Mouse (Mus musculus) intestine, embryonic 14.5 days (tissue): ENCODE measurements at regions not wholly inside any gene's neighbourhood (a gene's known extent, or its start where the extent isn't known, plus 50 kb on each side); places are given as distances from the start of the nearest gene placed in this dataset.

ENCODE experiments used
- ATAC-seq: fragments of 200-750 bp; cut with Nextera tagmentation; replicated peaks from 2 replicates; pipeline ENCODE4 v1.8.0; 2017; ENCODE audit warnings: low read depth, moderate number of reproducible peaks, moderate TSS enrichment, moderate library complexity; ENCODE audit not compliant: low FRiP score, low TSS enrichment
- DNase-seq: peaks from one replicate; pipeline ENCODE4 v3.0.0-alpha.2; 2018; ENCODE audit warnings: low spot score
- H3K27ac ChIP-seq: fragments of 300-500 bp; sonication (generic); 2 replicates; pipeline ENCODE4 v1.5.1; 2014; ENCODE audit warnings: low read depth, mild to moderate bottlenecking, control low read depth
- H3K27me3 ChIP-seq: fragments of 300-500 bp; sonication (generic); replicated peaks from 2 replicates; pipeline ENCODE4 v1.6.1; 2014; ENCODE audit warnings: low read length, control low read depth; ENCODE audit not compliant: control insufficient read depth, insufficient read depth
- H3K36me3 ChIP-seq: fragments of 300-500 bp; sonication (generic); 2 replicates; pipeline ENCODE4 v1.6.1; 2014; ENCODE audit warnings: low read length, control low read depth; ENCODE audit not compliant: control insufficient read depth, insufficient read depth
- H3K4me1 ChIP-seq: fragments of 300-500 bp; sonication (generic); replicated peaks from 2 replicates; pipeline ENCODE4 v1.6.1; 2014; ENCODE audit warnings: low read length, control low read depth, mixed read lengths; ENCODE audit not compliant: control insufficient read depth, insufficient read depth
- H3K4me2 ChIP-seq: fragments of 300-500 bp; sonication (generic); 2 replicates; pipeline ENCODE4 v1.6.1; 2014; ENCODE audit warnings: low read length
- H3K4me3 ChIP-seq: fragments of 300-500 bp; sonication (generic); 2 replicates; pipeline ENCODE4 v1.5.1; 2014; ENCODE audit warnings: low read depth, low read length, control low read depth, mixed read lengths
- H3K9ac ChIP-seq: fragments of 300-500 bp; sonication (generic); 2 replicates; pipeline ENCODE4 v1.6.1; 2014; ENCODE audit warnings: mild to moderate bottlenecking, low read length
- H3K9me3 ChIP-seq: fragments of 300-500 bp; sonication (generic); 2 replicates; pipeline ENCODE4 v1.6.1; 2016; ENCODE audit warnings: low read length, control low read depth; ENCODE audit not compliant: control insufficient read depth
- WGBS: fragments of 180-500 bp; shearing (Covaris S2); extraction: QIAGEN DNeasy Blood & Tissue Kit; methylation state at CpG from one replicate; pipeline ENCODE4 v1.1.7; 2014; 5-methylcytosine and 5-hydroxymethylcytosine counted together

GRCm38 (mm10) chr9:9606322-9606721, 367.4 kb upstream of the Arhgap42 start:
- WGBS: 92% methylated on average over 1 of the region's 1 CpGs
- no peak overlapping the region for H3K9ac ChIP-seq
- no peak overlapping the region for H3K4me2 ChIP-seq
- H3K36me3 ChIP-seq: no peaks in the 10 kb centered on the region
- H3K4me1 ChIP-seq: no peaks in the 10 kb centered on the region
- no peaks in the 10 kb centered on the region for H3K27me3 ChIP-seq
- no peak overlapping the region for H3K27ac ChIP-seq
- ATAC-seq (no peak), DNase-seq (no peak)
- H3K4me3 ChIP-seq: no peak overlapping the region
- H3K9me3 ChIP-seq: no peaks in the 10 kb centered on the region

DNA sequence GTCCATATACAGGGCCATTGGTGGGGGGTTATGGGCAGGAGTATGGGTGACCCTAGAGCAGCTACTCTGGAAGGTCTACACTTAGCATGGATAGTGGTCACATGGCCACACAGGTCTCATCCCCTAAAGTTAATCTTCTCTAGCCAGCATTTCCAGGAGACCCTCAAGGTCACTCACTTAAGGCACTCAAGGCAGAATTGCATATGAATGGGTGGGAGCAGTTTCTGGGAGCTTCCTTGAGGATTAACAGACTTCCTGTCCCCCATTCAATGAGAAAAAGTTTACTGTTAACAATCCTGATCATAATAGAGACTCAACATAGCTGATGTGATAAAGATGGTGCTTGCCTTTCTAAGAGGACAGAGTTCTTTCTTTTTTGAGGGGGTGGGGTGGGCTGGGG, 352.4 kb upstream of the Arhgap42 start:
- no peak overlapping the region for H3K9ac ChIP-seq
- no peaks in the 10 kb centered on the region for H3K4me1 ChIP-seq
- H3K27me3 ChIP-seq: no peaks in the 10 kb centered on the region
- no peak overlapping the region for H3K4me2 ChIP-seq
- no peak overlapping the region for H3K27ac ChIP-seq
- DNase-seq (no peak), ATAC-seq (no peak)
- H3K36me3 ChIP-seq: no peaks in the 10 kb centered on the region
- H3K4me3 ChIP-seq: no peak overlapping the region
- H3K9me3 ChIP-seq: no peaks in the 10 kb centered on the region

GRCm38 (mm10) chr9:9583011-9583605, 344.2 kb upstream of the Arhgap42 start:
- no peak for DNase-seq
- 72% methylated on average over 2 of the region's 2 CpGs for WGBS
- Histone ChIP-seq H3K36me3 (no peaks in the 10 kb centered on the region), H3K4me3 (no peak overlapping the region), H3K4me1 (no peaks in the 10 kb centered on the region), H3K9ac (no peak overlapping the region), H3K27me3 (no peaks in the 10 kb centered on the region), H3K27ac (no peak overlapping the region), H3K9me3 (no peaks in the 10 kb centered on the region), H3K4me2 (no peak overlapping the region)
- ATAC-seq: no peak

- no peak overlapping the region for H3K9ac ChIP-seq
- no peaks in the 10 kb centered on the region for H3K27me3 ChIP-seq
- DNase-seq (no peak), ATAC-seq (no peak)
- H3K4me2 ChIP-seq: no peak overlapping the region
- 88% methylated on average over 3 of the region's 3 CpGs for WGBS
- H3K4me3 ChIP-seq: no peak overlapping the region
- no peaks in the 10 kb centered on the region for H3K36me3 ChIP-seq
- H3K27ac ChIP-seq: no peak overlapping the region
- H3K4me1 ChIP-seq: no peaks in the 10 kb centered on the region
- no peaks in the 10 kb centered on the region for H3K9me3 ChIP-seq
Measured at GRCm38 (mm10) chr9:9582301-9583010, 343.6 kb upstream of the Arhgap42 start.

- no peaks in the 10 kb centered on the region for H3K36me3 ChIP-seq
- no peak overlapping the region for H3K27ac ChIP-seq
- no peaks in the 10 kb centered on the region for H3K4me1 ChIP-seq
- 61% methylated on average over 5 of the region's 5 CpGs for whole genome bisulfite sequencing
- no peak overlapping the region for H3K4me3 ChIP-seq
- no peaks in the 10 kb centered on the region for H3K27me3 ChIP-seq
- ATAC-seq (no peak), DNase-seq (no peak)
- no peaks in the 10 kb centered on the region for H3K9me3 ChIP-seq
- H3K4me2 ChIP-seq: no peak overlapping the region
- no peak overlapping the region for H3K9ac ChIP-seq
Measured at GRCm38 (mm10) chr9:9568040-9568649, 329.2 kb upstream of the Arhgap42 start.

DNA sequence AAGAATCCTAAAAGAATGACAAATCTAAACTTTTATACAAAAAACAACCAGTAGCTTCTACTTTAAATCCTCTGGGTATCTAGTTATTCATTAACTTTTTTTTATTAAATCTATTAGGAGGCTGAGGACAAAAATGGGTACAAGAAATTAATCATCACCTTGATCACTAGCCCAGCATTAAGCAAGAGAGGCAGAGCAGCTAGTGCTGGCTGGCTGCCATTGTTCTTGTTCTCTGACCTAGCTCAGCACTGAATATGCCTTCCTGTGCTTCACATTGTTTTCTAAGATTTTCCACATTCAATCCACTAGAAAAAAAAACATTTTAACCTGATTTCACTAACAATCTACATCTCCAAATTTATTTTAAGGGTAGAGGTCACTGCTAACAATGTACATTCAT, 325.6 kb upstream of the Arhgap42 start:
- ATAC-seq: no peak
- no peaks in the 10 kb centered on the region for H3K36me3 ChIP-seq
- no peak overlapping the region for H3K4me2 ChIP-seq
- H3K4me3 ChIP-seq: no peak overlapping the region
- H3K27ac ChIP-seq: no peak overlapping the region
- no peak overlapping the region for H3K9ac ChIP-seq
- no peaks in the 10 kb centered on the region for H3K27me3 ChIP-seq
- no peak for DNase-seq
- H3K9me3 ChIP-seq: no peaks in the 10 kb centered on the region
- no peaks in the 10 kb centered on the region for H3K4me1 ChIP-seq

DNA sequence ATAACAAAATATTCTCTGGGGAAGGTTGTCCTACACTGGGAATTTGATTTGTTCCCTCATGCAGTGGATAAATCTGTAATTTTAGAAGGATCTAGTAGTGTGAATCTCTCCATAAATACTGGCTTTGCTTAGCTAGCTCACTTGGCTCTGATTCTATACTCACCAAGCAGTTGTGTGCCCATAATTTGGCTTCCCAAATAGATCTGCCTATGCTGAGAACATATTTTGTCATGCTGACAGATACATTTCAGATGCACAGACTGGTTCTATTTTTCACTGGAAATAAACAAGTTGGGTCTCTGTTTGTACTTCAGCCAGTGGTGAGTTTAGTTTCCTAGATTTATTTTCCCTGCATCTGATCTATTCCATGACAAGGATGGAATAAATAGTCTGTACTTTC, 309.8 kb upstream of the Arhgap42 start:
- no peak overlapping the region for H3K27ac ChIP-seq
- H3K4me1 ChIP-seq: no peaks in the 10 kb centered on the region
- no peak overlapping the region for H3K4me3 ChIP-seq
- H3K9ac ChIP-seq: no peak overlapping the region
- ATAC-seq (no peak), DNase-seq (no peak)
- H3K27me3 ChIP-seq: no peaks in the 10 kb centered on the region
- H3K9me3 ChIP-seq: no peaks in the 10 kb centered on the region
- no peak overlapping the region for H3K4me2 ChIP-seq
- H3K36me3 ChIP-seq: no peaks in the 10 kb centered on the region

GRCm38 (mm10) chr9:9547570-9547969, 308.7 kb upstream of the Arhgap42 start:
- no peak for DNase-seq
- Histone ChIP-seq H3K4me1 (no peaks in the 10 kb centered on the region), H3K27me3 (no peaks in the 10 kb centered on the region), H3K4me3 (no peak overlapping the region), H3K36me3 (no peaks in the 10 kb centered on the region), H3K27ac (no peak overlapping the region), H3K4me2 (no peak overlapping the region), H3K9ac (no peak overlapping the region), H3K9me3 (no peaks in the 10 kb centered on the region)
- WGBS: 78% methylated on average over 3 of the region's 3 CpGs
- ATAC-seq: no peak

- Histone ChIP-seq H3K4me1 (no peaks in the 10 kb centered on the region), H3K36me3 (no peaks in the 10 kb centered on the region), H3K4me2 (no peak overlapping the region), H3K9me3 (no peaks in the 10 kb centered on the region), H3K27me3 (no peaks in the 10 kb centered on the region), H3K4me3 (no peak overlapping the region), H3K9ac (no peak overlapping the region), H3K27ac (no peak overlapping the region)
- WGBS: 80% methylated on average over 2 of the region's 2 CpGs
- DNase-seq (no peak), ATAC-seq (no peak)
Measured at GRCm38 (mm10) chr9:9547121-9547520, 308.2 kb upstream of the Arhgap42 start.
